In the genomic region with DNA sequence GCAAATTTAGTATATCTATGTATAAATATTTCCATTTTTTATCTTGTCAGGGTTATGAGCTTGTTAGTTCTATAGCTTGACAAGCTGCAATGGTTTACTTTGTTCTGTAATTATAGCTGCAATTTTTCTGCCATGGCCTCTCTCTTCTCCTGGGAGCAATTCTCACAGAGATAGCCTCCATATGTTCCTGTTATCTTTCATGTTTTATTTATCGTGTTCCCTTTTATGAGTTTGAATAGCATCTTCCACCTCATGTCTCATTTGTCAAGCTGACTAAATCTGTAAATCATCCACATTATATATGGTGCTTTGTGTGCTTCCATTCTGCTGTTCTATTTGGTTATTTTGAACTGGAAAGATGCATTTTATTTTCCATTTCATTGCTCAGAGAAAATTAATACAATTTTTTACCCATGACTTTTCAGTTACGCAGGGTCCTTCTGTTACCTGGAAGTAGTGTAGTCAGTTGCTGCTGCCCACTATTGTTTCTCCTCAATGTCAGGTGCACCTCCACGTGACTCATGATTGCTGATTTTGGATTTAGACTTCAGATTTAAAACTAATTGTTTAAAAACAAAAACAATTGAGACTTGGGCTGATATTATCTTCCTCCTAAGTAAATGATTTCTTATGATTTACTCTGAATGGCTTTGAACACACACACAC, we compare ENCODE assay signal across 20 mouse cellular contexts.
DNase-seq lines count a peak whose midpoint lies in the region; ATAC-seq and TF ChIP-seq lines count a peak whose summit lies in the region.
"Had no signal": no experiment of that assay in that cellular context is flagged by ENCODE, and none has a peak within 500 bp of the region (broad histone marks: within the 10 kb centered on the region; RNA-seq: fewer than 3 reads in every experiment).

No protein-coding gene starts in this region.

- H3K4me3 ChIP-seq in forebrain, embryonic 16.5 days (replicated peaks; ENCODE audit: low read length), result no peak overlapping the region
- no peak overlapping the region for H3K4me3 ChIP-seq in forebrain, embryonic 10.5 days
- no peak overlapping the region for H3K4me3 ChIP-seq in midbrain, embryonic 14.5 days (replicated peaks; ENCODE audit: low read depth, low read length)
- no peak overlapping the region for H3K4me3 ChIP-seq in midbrain, embryonic 16.5 days (ENCODE audit: low read depth, low read length)
- H3K4me3 ChIP-seq: embryonic facial prominence, embryonic 12.5 days; heart, embryonic 10.5 days had no signal

- TF ChIP-seq CTCF in brain, embryonic 14.5 days (IDR thresholded peaks at IDR 0.05; ENCODE audit: borderline replicate concordance, extremely low read depth, insufficient read depth, insufficient read length), result no peak

- H3K9ac ChIP-seq in forebrain, embryonic 16.5 days (replicated peaks; ENCODE audit: low read depth, low read length), result no peak overlapping the region
- H3K9ac ChIP-seq in midbrain, embryonic 14.5 days (replicated peaks; ENCODE audit: low read length), result no peak overlapping the region
- no peak overlapping the region for H3K9ac ChIP-seq in midbrain, embryonic 16.5 days (ENCODE audit: low read depth, low read length)
- H3K9ac ChIP-seq: embryonic facial prominence, embryonic 12.5 days had no signal

- no peaks in the 10 kb centered on the region for H3K27me3 ChIP-seq in forebrain, embryonic 16.5 days (replicated peaks; ENCODE audit: control insufficient read depth, insufficient read depth, low read length)
- H3K27me3 ChIP-seq in forebrain, embryonic 10.5 days (ENCODE audit: poor library complexity, severe bottlenecking), result no peaks in the 10 kb centered on the region
- H3K27me3 ChIP-seq in midbrain, embryonic 14.5 days (ENCODE audit: control insufficient read depth, insufficient read depth, low read length), result no peaks in the 10 kb centered on the region
- no peaks in the 10 kb centered on the region for H3K27me3 ChIP-seq in midbrain, embryonic 16.5 days (ENCODE audit: control insufficient read depth, insufficient read depth, low read depth, low read length)
- H3K27me3 ChIP-seq: embryonic facial prominence, embryonic 12.5 days had no signal

- DNase-seq in forebrain, embryonic 10.5 days (ENCODE audit: extremely low spot score, low spot score), result no peak
- peak; percentile 26 for DNase-seq in midbrain, embryonic 14.5 days
- DNase-seq in brain, embryonic 14.5 days (ENCODE audit: low read depth), result peak; percentile 52
- DNase-seq in mesoderm, embryonic 11.5 days (ENCODE audit: low read depth, low spot score), result peak; percentile 15
- DNase-seq in Muller cell, postnatal 12 days (ENCODE audit: inconsistent ontology term), result no peak
- DNase-seq: adrenal gland, adult 8-10 months; adrenal gland, postnatal 36 days; cerebellum, adult 11 months; cerebellum, adult 8-10 months; cerebellum, postnatal 14 days; gastrocnemius, postnatal 36 days; heart, postnatal 10 days; heart, postnatal 4 days had no signal

- peak; percentile 66 for ATAC-seq in forebrain, embryonic 16.5 days
- ATAC-seq in midbrain, embryonic 14.5 days (ENCODE audit: low FRiP score, low TSS enrichment), result no peak
- ATAC-seq in midbrain, embryonic 16.5 days, result no peak
- ATAC-seq: hindbrain, embryonic 16.5 days; inflammation-experienced regulatory T-cells, adult 6 months; intestine, postnatal 0 days had no signal

- no peak overlapping the region; the same call in 1 of the 2 replicates for H3K27ac ChIP-seq in forebrain, embryonic 16.5 days (ENCODE audit: low read length)
- no peak overlapping the region for H3K27ac ChIP-seq in forebrain, embryonic 10.5 days
- no peak overlapping the region for H3K27ac ChIP-seq in midbrain, embryonic 14.5 days (replicated peaks; ENCODE audit: low read depth, low read length)
- no peak overlapping the region for H3K27ac ChIP-seq in midbrain, embryonic 16.5 days (ENCODE audit: low read length)
- H3K27ac ChIP-seq: embryonic facial prominence, embryonic 12.5 days; heart, embryonic 10.5 days had no signal

- H3K4me1 ChIP-seq in forebrain, embryonic 16.5 days (replicated peaks; ENCODE audit: control insufficient read depth, insufficient read depth, low read length), result no peaks in the 10 kb centered on the region
- no peaks in the 10 kb centered on the region for H3K4me1 ChIP-seq in forebrain, embryonic 10.5 days
- no peaks in the 10 kb centered on the region for H3K4me1 ChIP-seq in midbrain, embryonic 14.5 days (ENCODE audit: control insufficient read depth, insufficient read depth, low read length)
- no peaks in the 10 kb centered on the region for H3K4me1 ChIP-seq in midbrain, embryonic 16.5 days (ENCODE audit: control insufficient read depth, insufficient read depth, low read length)
- H3K4me1 ChIP-seq: embryonic facial prominence, embryonic 12.5 days; heart, embryonic 10.5 days had no signal

- WGBS in forebrain, embryonic 16.5 days, result 69% methylated on average over 3 of the region's 3 CpGs
- 85% methylated on average over 3 of the region's 3 CpGs for WGBS in forebrain, embryonic 10.5 days
- 68% methylated on average over 3 of the region's 3 CpGs for WGBS in midbrain, embryonic 14.5 days
- WGBS in midbrain, embryonic 16.5 days, result 67% methylated on average over 3 of the region's 3 CpGs

- H3K4me2 ChIP-seq in forebrain, embryonic 16.5 days (ENCODE audit: low read length), result no peak overlapping the region
- no peak overlapping the region for H3K4me2 ChIP-seq in midbrain, embryonic 14.5 days (ENCODE audit: low read length)
- H3K4me2 ChIP-seq in midbrain, embryonic 16.5 days (ENCODE audit: low read length), result no peak overlapping the region
- H3K4me2 ChIP-seq: embryonic facial prominence, embryonic 12.5 days had no signal

- TF ChIP-seq POLR2A in brain, embryonic 14.5 days (IDR thresholded peaks at IDR 0.05; ENCODE audit: borderline replicate concordance, extremely low read depth, insufficient read depth, insufficient read length, poor library complexity, severe bottlenecking), result no peak

- no peaks in the 10 kb centered on the region for H3K9me3 ChIP-seq in forebrain, embryonic 16.5 days (ENCODE audit: control insufficient read depth, low read length)
- no peaks in the 10 kb centered on the region for H3K9me3 ChIP-seq in forebrain, embryonic 10.5 days
- H3K9me3 ChIP-seq in midbrain, embryonic 14.5 days (ENCODE audit: control insufficient read depth, low read length), result no peaks in the 10 kb centered on the region
- H3K9me3 ChIP-seq in midbrain, embryonic 16.5 days (replicated peaks; ENCODE audit: control insufficient read depth, low read length, poor library complexity, severe bottlenecking), result no peaks in the 10 kb centered on the region
- H3K9me3 ChIP-seq: embryonic facial prominence, embryonic 12.5 days; heart, embryonic 10.5 days had no signal

- H3K36me3 ChIP-seq in forebrain, embryonic 16.5 days (ENCODE audit: control insufficient read depth, insufficient read depth), result no peaks in the 10 kb centered on the region
- no peaks in the 10 kb centered on the region for H3K36me3 ChIP-seq in forebrain, embryonic 10.5 days (replicated peaks)
- H3K36me3 ChIP-seq in midbrain, embryonic 14.5 days (ENCODE audit: control insufficient read depth, insufficient read depth, low read length), result no peaks in the 10 kb centered on the region
- H3K36me3 ChIP-seq in midbrain, embryonic 16.5 days (ENCODE audit: control insufficient read depth, insufficient read depth, low read length), result no peaks in the 10 kb centered on the region
- H3K36me3 ChIP-seq: embryonic facial prominence, embryonic 12.5 days; heart, embryonic 10.5 days had no signal

Comparison
In these comparisons a context has a peak if more than half of its experiments do, and no peak if none do; other contexts are left out.
1. DNase-seq: peak in midbrain, embryonic 14.5 days (single experiment), brain, embryonic 14.5 days (single experiment) and mesoderm, embryonic 11.5 days (single experiment); none in forebrain, embryonic 10.5 days (single experiment) and Muller cell, postnatal 12 days (single experiment).